Mouse (Mus musculus) left cerebral cortex, adult 18-20 months (tissue): ENCODE measurements at regions not wholly inside any gene's neighbourhood (a gene's known extent, or its start where the extent isn't known, plus 50 kb on each side); places are given as distances from the start of the nearest gene placed in this dataset.

Source experiments
- DNase-seq, 2 experiments: peaks; one replicate each; pipeline ENCODE4 v3.0.0; 2021 to 2022; ENCODE audit warnings: low spot score in 2 of 2, mixed read lengths in 1 of 2

DNA sequence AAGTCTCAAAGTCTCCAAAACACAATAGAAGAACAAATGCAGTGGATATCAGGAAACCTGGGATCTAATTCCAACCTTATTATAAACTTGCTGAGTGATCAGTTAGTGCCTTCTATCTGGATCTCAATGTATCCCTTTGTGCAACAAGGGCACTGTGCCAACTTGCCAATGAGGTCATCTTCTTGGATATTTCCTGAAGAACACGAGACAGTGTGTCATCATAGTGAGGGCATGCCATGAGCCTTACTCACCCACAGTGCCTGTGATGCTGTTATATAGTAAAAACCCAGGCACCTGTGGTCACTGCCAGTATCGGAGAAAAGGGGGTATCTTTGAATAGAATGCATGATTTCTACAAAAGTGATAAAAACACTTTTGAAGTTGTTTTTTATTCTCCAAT is 60.2 kb upstream of the Cd34 start:
- DNase-seq: no peak

DNA sequence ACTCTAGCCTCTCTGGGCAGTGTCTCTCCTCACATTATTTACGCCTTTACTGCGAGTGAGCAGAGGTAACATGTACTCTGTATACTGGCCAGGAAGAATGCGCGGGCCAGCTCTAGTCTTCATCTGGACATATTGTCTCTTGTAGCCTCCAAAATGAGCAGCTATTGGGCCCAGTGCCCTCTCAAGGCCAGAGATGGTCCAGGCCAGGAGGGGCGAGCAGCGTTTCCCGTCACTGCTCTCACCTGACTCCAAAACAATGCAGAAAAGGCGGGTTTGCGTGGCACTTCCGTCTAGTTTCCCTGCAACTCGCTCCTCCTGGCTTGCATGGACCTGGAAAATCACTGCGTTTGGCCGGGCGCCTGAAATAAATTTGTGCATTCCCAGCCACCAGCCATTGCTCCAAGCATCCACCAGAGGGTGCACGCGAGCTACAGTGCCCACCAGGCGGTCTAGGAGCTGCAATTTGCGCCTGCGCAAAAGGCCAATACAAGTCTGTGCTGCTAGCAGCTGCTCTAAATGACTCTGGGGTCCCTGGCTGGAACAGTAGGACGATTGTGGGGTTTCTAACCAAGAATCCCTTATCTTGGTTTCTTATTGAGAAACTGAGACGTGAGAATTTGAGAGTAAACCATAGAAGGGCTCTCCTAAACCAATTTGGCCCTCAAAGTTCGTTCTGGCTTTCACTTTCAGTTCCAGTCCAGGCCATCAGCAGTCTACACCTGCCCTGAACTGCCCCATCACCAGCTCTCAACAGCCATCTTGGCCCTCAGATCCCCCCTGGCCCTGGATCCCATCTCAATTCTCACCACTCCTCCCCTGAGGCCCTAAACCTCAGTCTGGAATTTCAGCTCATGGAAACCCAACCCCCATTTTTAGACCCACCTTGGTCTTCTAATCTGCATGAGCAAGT is 59.0 kb upstream of the Cd34 start:
- peak; percentile 97 to 99 for DNase-seq

DNA sequence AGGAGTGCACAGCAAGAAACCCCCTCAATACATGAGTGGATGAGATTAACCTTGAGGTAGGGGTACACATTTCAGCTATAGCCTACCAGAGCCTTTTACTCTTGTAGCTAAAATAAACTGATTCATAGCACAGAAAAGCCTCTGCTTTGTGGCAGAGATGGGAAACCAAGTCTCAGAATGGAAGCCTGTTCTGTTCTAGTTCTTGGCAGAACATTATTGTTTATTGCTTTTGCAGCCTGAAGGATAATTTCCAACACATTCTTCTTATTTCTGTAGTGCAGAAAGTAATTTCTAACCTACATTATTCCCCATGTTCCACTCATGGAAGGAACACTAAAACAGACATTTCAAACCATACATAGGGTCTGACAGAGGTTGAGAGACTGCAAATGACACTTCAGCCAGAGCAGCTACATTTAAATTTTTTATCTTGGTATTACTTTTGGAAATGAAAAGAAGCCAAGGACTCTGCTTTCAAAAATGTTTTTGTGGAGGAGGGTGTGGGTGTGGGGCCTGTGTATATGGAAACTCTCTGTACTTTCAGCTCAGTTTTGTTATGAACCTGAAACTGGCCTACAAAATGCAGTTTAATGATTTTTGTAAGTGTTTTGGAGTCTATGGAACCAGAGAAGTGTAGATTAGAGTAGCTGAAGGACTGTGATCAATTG is 56.9 kb upstream of the Cd34 start:
- DNase-seq: peak; percentile 51 to 54

DNA sequence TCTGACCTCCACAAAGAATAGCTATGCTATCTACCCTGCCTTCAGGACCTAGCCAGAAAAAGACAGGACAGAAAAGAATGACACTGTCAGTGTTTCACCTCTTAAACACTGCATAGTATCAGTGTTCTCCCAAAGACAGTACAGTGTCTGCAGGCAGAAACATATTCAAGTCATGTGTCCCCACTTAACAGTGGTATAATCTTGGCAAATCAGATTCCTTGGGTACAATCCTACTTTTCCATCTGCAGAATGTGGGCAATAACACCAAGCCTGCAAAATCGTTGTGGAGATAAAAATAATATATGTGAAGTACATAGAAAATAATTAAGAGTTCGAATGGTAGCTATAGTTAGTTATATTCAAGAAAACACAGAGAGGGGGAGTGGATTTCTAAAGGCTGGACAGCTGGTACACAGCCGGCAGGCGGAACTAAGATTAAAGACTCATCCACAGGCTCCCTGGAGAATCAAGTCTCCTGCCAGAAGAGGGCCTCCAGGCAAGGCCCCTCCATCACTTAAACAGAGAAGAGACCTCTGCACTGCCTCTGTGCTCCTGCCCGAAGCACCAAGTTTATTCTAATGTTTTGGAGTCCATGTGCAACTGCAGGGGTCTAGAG is 53.4 kb upstream of the Cd34 start:
- peak; percentile 51 to 62 for DNase-seq

DNA sequence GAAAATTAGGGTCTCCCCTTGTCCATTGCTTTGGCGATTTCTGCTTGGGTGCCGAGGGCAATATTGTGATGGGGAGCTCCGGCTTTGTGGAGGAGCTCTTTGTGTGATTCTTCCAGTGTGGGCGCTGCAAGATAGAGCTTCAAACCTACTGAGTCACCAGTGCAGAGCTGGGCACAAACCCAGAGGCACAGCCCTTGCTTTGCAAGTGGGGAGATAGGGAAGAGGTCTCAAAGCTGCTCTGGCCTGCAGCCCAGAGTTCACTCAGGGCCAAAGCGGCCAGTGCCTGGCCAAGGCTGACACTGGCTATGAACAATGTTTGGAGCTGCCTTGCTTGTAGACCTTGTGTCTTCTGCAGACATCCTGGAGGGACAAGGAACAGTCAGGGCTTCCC is 52.9 kb upstream of the Cd34 start:
- peak; percentile 74 to 75 for DNase-seq
